Mouse (Mus musculus) liver, postnatal 0 days (tissue): ENCODE measurements around the gene Btbd6. TPM values are rescaled to one million over a fixed set of nuclear protein-coding genes. Genes with fewer than 3 reads are reported as not detected.

Experiments used
- ATAC-seq: fragments of 200-750 bp; cut with Nextera tagmentation; 2 replicates; pipeline ENCODE4 v1.8.0; 2017; ENCODE audit warnings: mild to moderate bottlenecking, moderate library complexity
- DNase-seq: peaks from one replicate; pipeline ENCODE4 v3.0.0-alpha.2; 2016
- H3K27ac ChIP-seq: fragments of 300-500 bp; sonication (generic); 2 replicates; pipeline ENCODE4 v1.5.1; 2014; ENCODE audit warnings: antibody characterized with exemption, moderate library complexity, mild to moderate bottlenecking, low read depth
- H3K27me3 ChIP-seq: fragments of 300-500 bp; sonication (generic); 2 replicates; pipeline ENCODE4 v1.6.1; 2014; ENCODE audit warnings: low read length, control low read depth, mixed read lengths; ENCODE audit not compliant: insufficient read depth
- H3K36me3 ChIP-seq: fragments of 300-500 bp; sonication (generic); replicated peaks from 2 replicates; pipeline ENCODE4 v1.6.1; 2014; ENCODE audit warnings: mild to moderate bottlenecking, control low read depth, low read length, moderate library complexity, mixed read lengths; ENCODE audit not compliant: insufficient read depth
- H3K4me1 ChIP-seq: fragments of 300-500 bp; sonication (generic); 2 replicates; pipeline ENCODE4 v1.6.1; 2014; ENCODE audit warnings: antibody characterized with exemption, mild to moderate bottlenecking, control low read depth; ENCODE audit not compliant: insufficient read depth
- H3K4me2 ChIP-seq: fragments of 300-500 bp; sonication (generic); 2 replicates; pipeline ENCODE4 v1.6.1; 2014; ENCODE audit warnings: low read depth, mild to moderate bottlenecking, low read length, moderate library complexity, mixed read lengths
- H3K4me3 ChIP-seq: fragments of 300-500 bp; sonication (generic); 2 replicates; pipeline ENCODE4 v1.5.1; 2014; ENCODE audit warnings: low read depth, low read length
- H3K9ac ChIP-seq: fragments of 300-500 bp; sonication (generic); replicated peaks from 2 replicates; pipeline ENCODE4 v1.6.1; 2014; ENCODE audit warnings: mild to moderate bottlenecking, moderate library complexity
- H3K9me3 ChIP-seq: fragments of 300-500 bp; sonication (generic); 2 replicates; pipeline ENCODE4 v1.6.1; 2016; ENCODE audit warnings: mild to moderate bottlenecking, control low read depth, low read length, mixed read lengths
- CTCF ChIP-seq: sonication (generic); IDR thresholded peaks from 2 replicates; pipeline ENCODE4 v1.5.1; 2016; ENCODE audit warnings: antibody characterized with exemption, low read depth
- EP300 ChIP-seq: IDR thresholded peaks from 2 replicates; pipeline ENCODE4 v1.6.1; 2016; ENCODE audit warnings: antibody characterized with exemption, low read depth, mild to moderate bottlenecking
- WGBS: fragments of 180-500 bp; shearing (Covaris S2); extraction: QIAGEN DNeasy Blood & Tissue Kit; methylation state at CpG from one replicate; pipeline ENCODE4 v1.1.7; 2014; ENCODE audit not compliant: insufficient replicate concordance; 5-methylcytosine and 5-hydroxymethylcytosine counted together
- polyA plus RNA-seq: library from polyadenylated mRNA; unstranded; fragments of >200 nt; fragmentation: Nextera tagmentation; extraction: Ambion mirVana; gene quantifications from 2 replicates; pipeline ENCODE4 v1.2.1, GENCODE M21; 2015

Gene Btbd6
- polyA plus RNA-seq, 1 experiment from 2014 or later, result 4.1 TPM

DNA sequence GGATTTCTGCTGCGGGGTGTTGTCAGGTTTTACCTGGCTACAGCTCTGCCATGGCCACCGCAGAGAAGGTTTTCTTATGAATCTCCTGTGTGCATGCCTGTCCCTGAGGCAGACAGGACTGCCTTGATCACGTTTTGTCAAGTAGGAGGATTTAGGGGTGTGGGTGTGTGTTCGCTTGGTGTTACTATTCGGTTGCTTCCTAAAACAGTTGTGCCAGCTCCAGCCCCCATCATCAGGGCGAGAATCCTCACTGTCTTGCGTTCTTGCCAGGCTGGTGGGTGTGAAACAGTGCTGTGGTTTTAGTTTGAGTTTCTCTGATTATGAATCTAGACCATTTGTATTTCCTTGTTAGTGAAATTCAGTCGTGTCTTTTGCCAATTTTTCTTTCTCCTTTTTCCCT, 40.7 kb downstream of the Btbd6 start:
- DNase-seq (no peak), ATAC-seq (no peak)
- no peaks in the 10 kb centered on the region for H3K27me3 ChIP-seq
- H3K27ac ChIP-seq, result no peak overlapping the region
- 0 out of 2 replicates have a peak overlapping the region, but pooled peaks have one; percentile 9 for H3K4me2 ChIP-seq
- H3K9me3 ChIP-seq, result no peaks in the 10 kb centered on the region
- no peak for TF ChIP-seq CTCF
- no peak for TF ChIP-seq EP300
- WGBS, result 74% methylated on average over 8 of the region's 8 CpGs
- peaks cover 5% of the 10 kb centered on the region for H3K36me3 ChIP-seq
- no peak overlapping the region for H3K9ac ChIP-seq
- no peak overlapping the region for H3K4me3 ChIP-seq
- peaks cover 31% of the 10 kb centered on the region for H3K4me1 ChIP-seq

GRCm38 (mm10) chr12:113017429-113017984, 41.2 kb downstream of the Btbd6 start:
- H3K4me2 ChIP-seq, result no peak overlapping the region
- H3K9ac ChIP-seq, result no peak overlapping the region
- peaks cover 27% of the 10 kb centered on the region for H3K4me1 ChIP-seq
- no peak for DNase-seq
- no peaks in the 10 kb centered on the region for H3K9me3 ChIP-seq
- no peaks in the 10 kb centered on the region for H3K27me3 ChIP-seq
- 66% methylated on average over 9 of the region's 9 CpGs for WGBS
- H3K27ac ChIP-seq, result no peak overlapping the region
- peaks cover 5% of the 10 kb centered on the region for H3K36me3 ChIP-seq
- no peak for ATAC-seq
- no peak for TF ChIP-seq EP300
- TF ChIP-seq CTCF, result no peak
- no peak overlapping the region for H3K4me3 ChIP-seq

GRCm38 (mm10) chr12:113018763-113019162, 42.5 kb downstream of the Btbd6 start:
- H3K9ac ChIP-seq, result no peak overlapping the region
- WGBS, result 81% methylated on average over 4 of the region's 4 CpGs

DNA sequence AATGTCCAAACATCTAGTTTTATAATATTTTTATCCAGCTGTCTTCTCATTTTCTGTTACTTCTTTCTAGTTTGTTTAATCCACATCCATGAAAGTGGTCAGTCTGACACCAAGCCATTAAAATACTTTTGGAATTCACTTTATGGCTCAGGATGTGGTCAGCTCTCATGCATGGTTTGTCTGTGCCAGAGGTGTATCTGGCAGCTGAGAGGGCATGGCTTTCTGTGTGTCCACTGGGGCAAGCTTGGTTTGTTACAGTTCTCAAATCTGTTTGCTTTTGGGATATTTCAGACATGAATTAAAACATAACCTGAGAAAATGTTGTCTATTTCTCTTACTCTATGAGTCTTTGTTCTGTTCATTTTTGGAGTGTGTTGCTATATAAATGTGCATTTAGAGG, 45.2 kb downstream of the Btbd6 start:
- no peak overlapping the region for H3K9ac ChIP-seq
- peaks cover 9% of the 10 kb centered on the region for H3K4me1 ChIP-seq
- H3K27me3 ChIP-seq, result no peaks in the 10 kb centered on the region
- H3K27ac ChIP-seq, result no peak overlapping the region
- H3K9me3 ChIP-seq, result no peaks in the 10 kb centered on the region
- peaks cover 13% of the 10 kb centered on the region for H3K36me3 ChIP-seq
- ATAC-seq, result no peak
- H3K4me3 ChIP-seq, result no peak overlapping the region
- DNase-seq, result no peak
- H3K4me2 ChIP-seq, result no peak overlapping the region
- TF ChIP-seq CTCF, result no peak
- no peak for TF ChIP-seq EP300

More at GRCm38 (mm10) chr12:113018763-113019162, 42.5 kb downstream of the Btbd6 start:
- TF ChIP-seq EP300 (no peak), CTCF (no peak)
- no peak overlapping the region for H3K4me2 ChIP-seq
- DNase-seq (no peak), ATAC-seq (no peak)
- no peaks in the 10 kb centered on the region for H3K9me3 ChIP-seq
- H3K4me1 ChIP-seq, result peaks cover 23% of the 10 kb centered on the region
- no peak overlapping the region for H3K27ac ChIP-seq
- peaks cover 8% of the 10 kb centered on the region for H3K36me3 ChIP-seq
- H3K4me3 ChIP-seq, result no peak overlapping the region
- H3K27me3 ChIP-seq, result no peaks in the 10 kb centered on the region

- TF ChIP-seq CTCF (no peak), EP300 (no peak)
- 65% methylated on average over 4 of the region's 4 CpGs for WGBS
- Histone ChIP-seq H3K9me3 (no peaks in the 10 kb centered on the region), H3K36me3 (peaks cover 18% of the 10 kb centered on the region), H3K27me3 (no peaks in the 10 kb centered on the region), H3K9ac (no peak overlapping the region), H3K4me2 (no peak overlapping the region), H3K4me3 (no peak overlapping the region), H3K27ac (no peak overlapping the region), H3K4me1 (no peaks in the 10 kb centered on the region; the same call in 1 of the 2 replicates)
- peak; percentile 20; the same call in 1 of the 2 replicates for ATAC-seq
- no peak for DNase-seq
These were observed 46.8 kb downstream of the Btbd6 start for GRCm38 (mm10) chr12:113023082-113023481.

GRCm38 (mm10) chr12:113026557-113026956, 50.3 kb downstream of the Btbd6 start:
- ATAC-seq (no peak), DNase-seq (no peak)
- Histone ChIP-seq H3K27ac (no peak overlapping the region), H3K27me3 (no peaks in the 10 kb centered on the region), H3K4me3 (no peak overlapping the region), H3K36me3 (peaks cover 15% of the 10 kb centered on the region), H3K4me1 (peaks cover 19% of the 10 kb centered on the region), H3K4me2 (no peak overlapping the region), H3K9ac (no peak overlapping the region), H3K9me3 (no peaks in the 10 kb centered on the region)
- no peak for TF ChIP-seq EP300
- peak; percentile 38; the same call in 1 of the 2 replicates for TF ChIP-seq CTCF
- 97% methylated on average over 1 of the region's 1 CpGs for WGBS

GRCm38 (mm10) chr12:113027495-113027894, 51.2 kb downstream of the Btbd6 start:
- Histone ChIP-seq H3K27me3 (no peaks in the 10 kb centered on the region), H3K9ac (no peak overlapping the region), H3K4me3 (no peak overlapping the region), H3K36me3 (peaks cover 15% of the 10 kb centered on the region; the same call in 1 of the 2 replicates), H3K4me1 (peaks cover 28% of the 10 kb centered on the region), H3K27ac (no peak overlapping the region), H3K9me3 (no peaks in the 10 kb centered on the region), H3K4me2 (no peak overlapping the region)
- DNase-seq (no peak), ATAC-seq (no peak)
- 88% methylated on average over 2 of the region's 2 CpGs for WGBS
- TF ChIP-seq EP300 (no peak), CTCF (no peak)
